Mouse (Mus musculus): ENCODE measurements around the gene Tmem150a. TPM values are rescaled to one million over a fixed set of nuclear protein-coding genes. Genes with fewer than 3 reads are reported as not detected.

Gene Tmem150a
- total RNA-seq, 2 experiments from 2014 or later = 14.7 to 17.6 TPM

DNA sequence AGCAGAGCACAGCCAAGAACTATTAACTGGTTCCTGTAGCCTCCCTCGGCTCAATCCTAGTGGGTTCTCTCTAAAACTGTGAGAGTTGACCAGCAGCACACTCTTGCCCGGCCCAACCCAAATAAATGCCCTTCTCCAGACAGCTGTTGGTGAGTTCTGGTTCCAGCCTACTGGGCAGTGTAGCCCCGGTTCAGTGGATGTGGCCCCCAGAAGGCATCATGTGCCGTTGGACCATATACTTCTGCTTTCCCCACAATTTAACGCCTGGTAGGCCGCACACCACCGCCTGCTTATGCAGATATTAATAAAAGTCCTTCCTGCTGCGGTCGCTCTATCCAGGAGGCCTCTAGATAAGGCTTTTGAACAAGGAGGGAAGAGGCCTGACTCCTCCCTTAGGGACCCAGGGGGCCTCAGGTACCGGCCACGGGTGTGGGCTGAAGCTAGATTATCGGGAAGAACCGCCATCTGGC is 34.3 kb downstream of the Tmem150a start:
- no peak for DNase-seq
- intact Hi-C loops (cut with DNase I) = loop anchor here (5.0 kb wide), 1 partner anchor 42 kb away; the partner anchor contains the start of genes 0610030E20Rik and Usp39

DNA sequence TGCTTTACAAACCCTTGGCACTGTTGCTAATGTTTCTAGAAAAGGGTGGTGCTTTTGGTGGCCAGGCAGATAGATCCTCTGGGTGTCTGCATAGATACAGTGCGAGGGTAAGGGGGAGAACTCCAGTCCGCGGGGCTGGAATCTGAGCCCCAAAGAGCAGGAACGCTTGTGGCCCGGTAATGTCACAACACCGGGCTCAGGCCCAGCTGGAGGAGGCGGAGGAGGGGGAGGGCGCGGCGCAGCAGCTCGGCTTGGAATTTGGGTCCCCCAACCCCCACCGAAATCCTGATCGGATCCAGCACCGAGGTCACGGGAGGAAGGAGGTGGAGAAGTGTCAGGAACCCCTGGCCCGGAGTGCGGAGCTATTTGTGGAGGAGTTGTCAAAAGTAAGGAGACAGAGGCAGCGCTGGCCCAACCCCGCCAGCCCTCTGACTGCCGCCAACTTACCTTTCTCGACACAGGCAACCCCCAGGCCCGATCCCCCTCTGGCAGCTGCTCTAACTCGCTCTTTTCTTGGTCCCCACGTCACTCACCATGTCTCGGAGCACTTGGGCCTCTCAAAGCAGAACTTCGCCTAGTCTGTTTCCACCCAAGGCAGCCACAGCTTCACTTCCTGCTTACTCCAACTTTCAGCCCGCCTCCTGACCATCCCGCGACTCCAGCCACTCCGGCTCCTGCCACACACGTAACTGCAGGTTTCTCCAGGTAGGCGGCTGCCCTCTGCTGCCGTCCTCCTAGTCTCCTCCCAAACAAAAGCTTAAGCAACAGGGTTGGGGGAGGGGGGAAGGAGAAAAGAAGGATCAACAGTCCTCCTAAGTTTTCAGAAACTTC is 34.9 kb downstream of the Tmem150a start, which contains the start of gene Vamp8:
Vamp8 (minus strand) TSS at position 763 of the 831 bp plus-strand sequence.
- intact Hi-C loops (cut with DNase I) = loop anchor here (5.0 kb wide), 1 partner anchor 43 kb away; the partner anchor contains the start of genes 0610030E20Rik and Usp39
- DNase-seq = peak; percentile 90 to 93

GRCm38 (mm10) chr6:72390795-72391521 is 35.7 kb downstream of the Tmem150a start:
- DNase-seq = peak; percentile 70 to 72
- intact Hi-C loops (cut with DNase I) = no loop called here

- no peak for DNase-seq
- intact Hi-C loops (cut with DNase I) = no loop called here
These were observed 37.1 kb downstream of the Tmem150a start for GRCm38 (mm10) chr6:72392341-72392740.

GRCm38 (mm10) chr6:72396837-72397251 is 41.6 kb downstream of the Tmem150a start:
- no peak for DNase-seq
- intact Hi-C loops (cut with DNase I) = no loop called here

- intact Hi-C loops (cut with DNase I) = loop anchor here (5.0 kb wide), 1 partner anchor 43 kb away; the partner anchor contains the start of gene Tmem150a
- DNase-seq = no peak
These were observed 44.7 kb downstream of the Tmem150a start for GRCm38 (mm10) chr6:72399967-72400366.

DNA sequence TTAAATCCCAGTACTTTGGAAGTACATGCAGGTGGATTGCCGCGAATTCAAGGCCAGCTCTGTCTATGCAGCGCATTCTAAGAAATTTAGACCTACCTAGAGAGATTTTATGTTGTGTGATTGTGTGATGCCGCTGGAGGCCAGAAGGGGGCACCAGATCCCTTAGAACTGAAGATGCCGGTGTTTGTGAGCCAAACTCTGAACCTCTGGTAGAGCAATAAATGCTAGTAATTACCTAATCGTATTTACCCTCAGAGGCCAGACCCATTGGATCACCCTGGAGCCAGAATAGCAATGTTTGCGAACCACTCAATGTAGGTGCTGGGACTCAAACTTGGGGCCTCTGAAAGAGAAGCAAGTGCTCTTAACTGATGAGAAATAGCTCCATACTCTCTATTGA is 46.6 kb downstream of the Tmem150a start:
- DNase-seq = peak; percentile 78 to 81
- intact Hi-C loops (cut with DNase I) = loop anchor here (5.0 kb wide), 1 partner anchor 45 kb away; the partner anchor contains the start of gene Tmem150a

DNA sequence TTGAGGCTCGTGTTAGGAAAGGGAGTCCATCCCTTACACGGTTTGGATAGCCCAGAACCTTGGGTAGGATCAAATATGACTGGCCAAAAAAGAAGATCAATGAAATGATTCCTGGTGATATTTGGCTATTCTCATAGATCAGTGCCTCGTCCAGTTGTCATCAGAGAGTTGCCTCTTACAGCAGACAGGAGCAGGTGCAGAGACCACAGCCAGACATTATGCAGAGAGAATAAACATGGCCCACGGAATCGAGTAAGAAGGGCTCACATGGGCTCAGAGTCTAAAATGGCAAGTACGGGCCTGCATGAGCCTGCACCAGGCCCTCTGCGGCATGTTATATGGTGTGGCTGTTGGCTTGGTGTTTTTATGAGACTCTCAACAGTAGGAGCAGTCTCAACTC is 50.1 kb downstream of the Tmem150a start:
- DNase-seq = no peak
- intact Hi-C loops (cut with DNase I) = loop anchor here (5.0 kb wide), 2 partner anchors 123 to 218 kb away; no protein-coding TSS in a partner anchor

GRCm38 (mm10) chr6:72407119-72407518 is 51.9 kb downstream of the Tmem150a start:
- DNase-seq = peak; percentile 82 to 88
- intact Hi-C loops (cut with DNase I) = loop anchor here (2.0 to 5.0 kb wide), 3 partner anchors 42 to 220 kb away; no protein-coding TSS in a partner anchor

Other genes starting within 250 kb of the Tmem150a start
- gene Atoh8, start 119.9 kb upstream of the Tmem150a start, total RNA-seq (2021) = 10 to 100 TPM; 10.1 to 11.3 TPM
- gene Sftpb, start 50.8 kb upstream of the Tmem150a start, total RNA-seq (2021) = under 1 TPM in 1 of 2 experiments, not detected in 1; 0.81 TPM
- 10 to 100 TPM; 16.6 to 19.7 TPM for gene Usp39, start 10.3 kb upstream of the Tmem150a start, total RNA-seq (2021)
- gene 0610030E20Rik, start 8.1 kb upstream of the Tmem150a start, total RNA-seq (2021) = 10 to 100 TPM; 13.1 to 14.4 TPM
- gene Rnf181, start 11.5 kb downstream of the Tmem150a start, total RNA-seq (2021) = 10 to 100 TPM; 45.5 to 46.5 TPM
- 10 to 100 TPM; 48.8 to 54.0 TPM for gene Vamp5, start 25.0 kb downstream of the Tmem150a start, total RNA-seq (2021)
- 10 to 100 TPM; 71.0 to 75.5 TPM for gene Vamp8, start 35.3 kb downstream of the Tmem150a start, total RNA-seq (2021)
- 10 to 100 TPM; 29.8 to 32.5 TPM for gene Ggcx, start 58.9 kb downstream of the Tmem150a start, total RNA-seq (2021)
- gene Mat2a, start 84.1 kb downstream of the Tmem150a start, total RNA-seq (2021) = 100 to 1,000 TPM; 186 to 202 TPM
- under 1 TPM in 1 of 2 experiments, not detected in 1; 0.29 TPM for gene Sh2d6, start 166.3 kb downstream of the Tmem150a start, total RNA-seq (2021)
- gene Capg, start 188.9 kb downstream of the Tmem150a start, total RNA-seq (2021) = 10 to 100 TPM in 1 of 2 experiments, 1 to 10 TPM in 1; 9.9 to 10.0 TPM
- gene Elmod3, start 243.0 kb downstream of the Tmem150a start, total RNA-seq (2021) = 10 to 100 TPM; 16.7 to 19.2 TPM
- 100 to 1,000 TPM; 164 to 166 TPM for gene Retsat, start 243.0 kb downstream of the Tmem150a start, total RNA-seq (2021)